Mouse (Mus musculus): ENCODE measurements around the gene Anxa6. TPM values are rescaled to one million over a fixed set of nuclear protein-coding genes. Genes with fewer than 3 reads are reported as not detected.

The Anxa6 gene
- polyA plus RNA-seq, 1 experiment from 2014 or later: 393 TPM

DNA sequence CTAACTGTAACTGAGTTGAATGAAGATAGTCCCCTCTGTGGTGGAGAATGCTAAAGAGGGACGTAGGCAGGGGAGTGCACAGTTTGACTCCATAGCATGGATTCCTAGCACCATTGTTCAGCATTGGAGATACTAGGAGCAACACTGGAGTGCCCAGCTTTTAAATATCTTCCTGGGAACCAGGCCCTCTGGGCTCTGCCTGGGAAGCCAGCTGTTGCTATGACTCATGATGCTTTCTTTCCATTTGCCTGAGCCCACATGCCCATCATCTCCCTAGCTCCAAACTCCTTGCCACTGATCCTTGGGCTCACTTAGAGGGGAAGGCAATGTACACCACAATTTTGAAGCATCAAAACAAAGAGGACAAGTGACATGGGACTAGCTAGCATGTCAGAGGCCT is 16.5 kb downstream of the Anxa6 start:
- H3K9me3 ChIP-seq (ENCODE audit: control insufficient read depth, low read length): no peaks in the 10 kb centered on the region
- DNase-seq (ENCODE audit: low spot score) (peak; percentile 36), ATAC-seq (ENCODE audit: low read depth) (no peak)
- no peak overlapping the region for H3K4me2 ChIP-seq (ENCODE audit: low read depth, low read length)
- H3K4me1 ChIP-seq (ENCODE audit: control insufficient read depth, insufficient read depth, low read length): peaks cover 10% of the 10 kb centered on the region
- H3K36me3 ChIP-seq (ENCODE audit: control insufficient read depth, insufficient read depth, low read length): peaks cover 82% of the 10 kb centered on the region
- peak overlapping the region; percentile 28; the same call in 1 of the 2 replicates for H3K27ac ChIP-seq (replicated peaks; ENCODE audit: low read depth, low read length)
- no peak overlapping the region for H3K4me3 ChIP-seq (ENCODE audit: low read depth, low read length)
- WGBS: 50% methylated on average over 1 of the region's 1 CpGs
- H3K9ac ChIP-seq (ENCODE audit: low read depth, low read length): no peak overlapping the region
- no peaks in the 10 kb centered on the region for H3K27me3 ChIP-seq (replicated peaks; ENCODE audit: control insufficient read depth, insufficient read depth, low read length)

DNA sequence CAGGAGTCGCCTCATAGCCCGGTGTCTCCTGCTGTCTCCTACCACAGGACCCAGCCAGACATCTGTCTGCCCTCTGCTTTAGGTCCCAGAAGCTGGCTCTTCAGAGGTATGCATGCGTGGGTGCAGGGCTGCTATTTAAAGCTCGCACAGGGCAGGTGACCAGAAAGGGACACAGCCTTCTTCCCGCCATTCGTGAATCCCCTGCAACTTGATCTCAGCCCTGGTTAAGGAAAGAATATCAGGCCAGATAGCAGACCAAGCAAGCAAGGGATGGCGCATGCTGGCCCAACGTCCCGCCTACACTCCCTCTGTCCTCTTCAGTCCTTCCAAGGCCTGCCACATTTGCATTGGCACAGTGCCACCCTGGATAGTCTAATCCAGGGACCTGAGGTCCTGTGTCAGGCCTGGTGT is 17.4 kb downstream of the Anxa6 start:
- ATAC-seq (ENCODE audit: low read depth) (peak; percentile 69; the same call in 1 of the 2 replicates), DNase-seq (ENCODE audit: low spot score) (peak; percentile 57)
- Histone ChIP-seq H3K36me3 (ENCODE audit: control insufficient read depth, insufficient read depth, low read length) (peaks cover 89% of the 10 kb centered on the region), H3K4me1 (ENCODE audit: control insufficient read depth, insufficient read depth, low read length) (peaks cover 5% of the 10 kb centered on the region; the same call in 1 of the 2 replicates), H3K9ac (ENCODE audit: low read depth, low read length) (0 out of 2 replicates have a peak overlapping the region, but pooled peaks have one; percentile 19), H3K4me2 (ENCODE audit: low read depth, low read length) (no peak overlapping the region), H3K27me3 (replicated peaks; ENCODE audit: control insufficient read depth, insufficient read depth, low read length) (no peaks in the 10 kb centered on the region), H3K4me3 (ENCODE audit: low read depth, low read length) (no peak overlapping the region), H3K27ac (replicated peaks; ENCODE audit: low read depth, low read length) (peak overlapping the region; percentile 49; the same call in 1 of the 2 replicates), H3K9me3 (ENCODE audit: control insufficient read depth, low read length) (no peaks in the 10 kb centered on the region)
- 57% methylated on average over 9 of the region's 9 CpGs for WGBS

DNA sequence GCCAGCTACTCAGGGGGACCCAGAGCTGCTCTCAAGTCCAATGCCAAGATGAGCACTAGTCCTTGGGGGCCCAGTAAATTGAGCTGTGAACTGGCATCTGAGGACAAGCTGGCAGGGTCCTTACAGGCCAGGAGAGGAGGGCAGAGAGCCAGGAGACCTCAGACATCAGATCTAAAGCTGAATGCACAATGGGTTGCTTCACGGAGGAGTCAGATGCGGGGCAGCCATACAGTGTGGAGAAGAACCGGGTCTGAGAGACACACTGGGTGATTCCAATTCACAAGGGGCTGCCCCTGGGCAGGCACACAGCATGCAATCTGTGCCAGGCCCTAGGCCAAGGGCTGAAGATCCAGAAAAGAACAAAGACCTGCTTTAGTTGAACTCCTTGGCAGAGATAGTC is 18.0 kb downstream of the Anxa6 start:
- H3K27ac ChIP-seq (replicated peaks; ENCODE audit: low read depth, low read length): peak overlapping the region; percentile 49; the same call in 1 of the 2 replicates
- H3K9ac ChIP-seq (ENCODE audit: low read depth, low read length): no peak overlapping the region
- H3K4me2 ChIP-seq (ENCODE audit: low read depth, low read length): no peak overlapping the region
- no peaks in the 10 kb centered on the region for H3K9me3 ChIP-seq (ENCODE audit: control insufficient read depth, low read length)
- H3K27me3 ChIP-seq (replicated peaks; ENCODE audit: control insufficient read depth, insufficient read depth, low read length): no peaks in the 10 kb centered on the region
- DNase-seq (ENCODE audit: low spot score) (peak; percentile 40), ATAC-seq (ENCODE audit: low read depth) (no peak)
- H3K4me1 ChIP-seq (ENCODE audit: control insufficient read depth, insufficient read depth, low read length): peaks cover 5% of the 10 kb centered on the region; the same call in 1 of the 2 replicates
- 69% methylated on average over 3 of the region's 3 CpGs for WGBS
- peaks cover 89% of the 10 kb centered on the region for H3K36me3 ChIP-seq (ENCODE audit: control insufficient read depth, insufficient read depth, low read length)
- no peak overlapping the region for H3K4me3 ChIP-seq (ENCODE audit: low read depth, low read length)

DNA sequence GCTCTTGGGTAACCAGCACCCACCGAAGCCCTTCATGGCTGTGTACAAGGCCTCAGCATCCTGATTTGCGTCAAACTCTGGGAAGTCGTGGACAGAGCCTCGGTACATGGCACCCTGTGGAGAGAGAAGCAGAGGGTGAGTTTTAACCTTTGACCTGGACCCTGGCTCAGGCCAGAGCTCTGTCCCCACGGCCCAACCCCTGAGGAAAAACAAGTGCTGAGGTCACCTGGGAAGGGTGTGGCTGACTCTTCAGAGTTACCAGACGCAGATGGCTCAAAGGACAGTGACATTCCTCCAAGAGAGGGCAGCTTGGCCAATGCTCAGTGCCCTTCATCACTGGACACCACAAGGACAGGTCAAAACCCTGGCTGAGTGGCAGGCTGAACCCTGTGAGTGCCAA is 19.4 kb downstream of the Anxa6 start:
- ATAC-seq (ENCODE audit: low read depth): no peak
- H3K4me2 ChIP-seq (ENCODE audit: low read depth, low read length): no peak overlapping the region

DNA sequence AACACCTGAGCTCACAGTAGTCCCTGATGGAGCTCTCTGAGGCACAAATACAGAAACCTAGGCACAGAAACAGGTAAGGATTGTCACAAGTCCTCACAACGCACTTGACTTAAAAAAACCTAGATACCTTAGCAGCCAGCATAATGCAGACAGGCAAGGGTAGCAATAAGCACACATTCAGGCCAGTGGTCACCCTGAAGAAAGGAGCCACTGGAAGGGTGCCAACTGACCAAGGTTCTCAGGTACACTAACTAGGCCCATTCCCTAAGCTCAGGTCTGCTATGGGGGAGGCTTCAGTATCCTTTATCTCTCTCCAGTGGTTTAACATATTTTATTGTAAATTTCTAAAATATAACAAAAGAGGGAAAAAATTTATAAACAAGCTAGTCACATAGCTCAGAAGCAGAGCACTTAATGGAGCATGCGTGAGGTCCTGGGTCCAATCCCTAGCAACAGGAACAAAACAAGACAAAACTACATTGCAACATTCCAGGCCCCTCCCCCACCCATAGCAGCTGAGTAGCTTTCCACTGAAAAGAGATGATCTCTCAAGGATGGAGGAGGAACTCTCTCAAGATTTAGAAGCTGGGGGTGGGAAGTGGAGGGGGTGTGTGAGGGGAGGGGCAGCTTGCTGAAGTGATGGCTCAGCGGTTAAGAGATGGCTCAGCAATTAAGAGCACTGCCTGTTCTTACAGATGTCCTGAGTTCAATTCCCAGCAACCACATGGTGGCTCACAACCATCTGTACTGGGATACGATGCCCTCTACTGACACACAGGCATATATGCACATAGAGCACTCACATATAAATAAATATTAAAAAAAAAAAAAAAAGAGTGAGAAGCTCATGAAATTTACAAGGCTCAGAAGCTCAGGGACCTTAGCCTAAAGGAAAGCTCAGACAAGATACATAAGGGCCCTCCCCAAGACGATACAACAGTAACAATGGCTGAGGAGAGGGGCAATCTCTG is 20.4 kb downstream of the Anxa6 start:
- 75% methylated on average over 5 of the region's 5 CpGs for WGBS
- H3K9ac ChIP-seq (ENCODE audit: low read depth, low read length): no peak overlapping the region
- no peak for ATAC-seq (ENCODE audit: low read depth)
- H3K4me2 ChIP-seq (ENCODE audit: low read depth, low read length): no peak overlapping the region
- H3K27me3 ChIP-seq (replicated peaks; ENCODE audit: control insufficient read depth, insufficient read depth, low read length): no peaks in the 10 kb centered on the region
- H3K9me3 ChIP-seq (ENCODE audit: control insufficient read depth, low read length): no peaks in the 10 kb centered on the region
- H3K4me3 ChIP-seq (ENCODE audit: low read depth, low read length): no peak overlapping the region
- peaks cover 89% of the 10 kb centered on the region for H3K36me3 ChIP-seq (ENCODE audit: control insufficient read depth, insufficient read depth, low read length)
- peaks cover 2% of the 10 kb centered on the region; the same call in 1 of the 2 replicates for H3K4me1 ChIP-seq (ENCODE audit: control insufficient read depth, insufficient read depth, low read length)
- DNase-seq (ENCODE audit: low spot score): peak; percentile 34
- no peak overlapping the region for H3K27ac ChIP-seq (replicated peaks; ENCODE audit: low read depth, low read length)

More for the DNA sequence above, 19.4 kb downstream of the Anxa6 start:
- H3K36me3 ChIP-seq (ENCODE audit: control insufficient read depth, insufficient read depth, low read length): peaks cover 89% of the 10 kb centered on the region
- no peak overlapping the region for H3K4me3 ChIP-seq (ENCODE audit: low read depth, low read length)
- WGBS: 80% methylated on average over 6 of the region's 6 CpGs
- no peaks in the 10 kb centered on the region for H3K9me3 ChIP-seq (ENCODE audit: control insufficient read depth, low read length)
- peaks cover 2% of the 10 kb centered on the region; the same call in 1 of the 2 replicates for H3K4me1 ChIP-seq (ENCODE audit: control insufficient read depth, insufficient read depth, low read length)
- no peaks in the 10 kb centered on the region for H3K27me3 ChIP-seq (replicated peaks; ENCODE audit: control insufficient read depth, insufficient read depth, low read length)
- no peak overlapping the region for H3K9ac ChIP-seq (ENCODE audit: low read depth, low read length)
- no peak overlapping the region for H3K27ac ChIP-seq (replicated peaks; ENCODE audit: low read depth, low read length)
- DNase-seq (ENCODE audit: low spot score): no peak

DNA sequence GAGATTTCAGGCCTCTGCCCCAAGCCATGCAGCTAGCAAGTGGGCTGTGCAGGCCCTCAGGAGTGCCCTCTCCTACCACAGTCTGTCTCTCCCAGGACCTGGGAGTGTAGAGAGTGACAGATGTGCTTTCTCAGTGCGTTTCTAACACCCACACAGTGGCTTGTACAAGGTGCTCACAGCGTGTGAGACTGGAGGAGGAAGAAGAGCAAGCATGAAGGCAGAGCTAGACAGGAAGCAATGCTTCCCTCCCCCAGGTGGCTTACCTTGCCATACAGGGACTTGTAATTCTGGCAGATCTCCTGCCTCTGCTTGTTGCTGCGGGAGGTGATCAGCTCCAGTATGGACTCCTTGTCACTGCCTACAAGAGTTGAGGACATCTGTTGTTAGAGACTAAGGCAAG is 21.8 kb downstream of the Anxa6 start:
- H3K9ac ChIP-seq (ENCODE audit: low read depth, low read length): no peak overlapping the region
- H3K9me3 ChIP-seq (ENCODE audit: control insufficient read depth, low read length): no peaks in the 10 kb centered on the region
- H3K27me3 ChIP-seq (replicated peaks; ENCODE audit: control insufficient read depth, insufficient read depth, low read length): no peaks in the 10 kb centered on the region
- no peak overlapping the region for H3K27ac ChIP-seq (replicated peaks; ENCODE audit: low read depth, low read length)
- no peak overlapping the region for H3K4me2 ChIP-seq (ENCODE audit: low read depth, low read length)
- H3K4me3 ChIP-seq (ENCODE audit: low read depth, low read length): no peak overlapping the region
- DNase-seq (ENCODE audit: low spot score) (no peak), ATAC-seq (ENCODE audit: low read depth) (no peak)
- WGBS: 89% methylated on average over 3 of the region's 3 CpGs
- H3K36me3 ChIP-seq (ENCODE audit: control insufficient read depth, insufficient read depth, low read length): peaks cover 99% of the 10 kb centered on the region
- H3K4me1 ChIP-seq (ENCODE audit: control insufficient read depth, insufficient read depth, low read length): peaks cover 2% of the 10 kb centered on the region; the same call in 1 of the 2 replicates

DNA sequence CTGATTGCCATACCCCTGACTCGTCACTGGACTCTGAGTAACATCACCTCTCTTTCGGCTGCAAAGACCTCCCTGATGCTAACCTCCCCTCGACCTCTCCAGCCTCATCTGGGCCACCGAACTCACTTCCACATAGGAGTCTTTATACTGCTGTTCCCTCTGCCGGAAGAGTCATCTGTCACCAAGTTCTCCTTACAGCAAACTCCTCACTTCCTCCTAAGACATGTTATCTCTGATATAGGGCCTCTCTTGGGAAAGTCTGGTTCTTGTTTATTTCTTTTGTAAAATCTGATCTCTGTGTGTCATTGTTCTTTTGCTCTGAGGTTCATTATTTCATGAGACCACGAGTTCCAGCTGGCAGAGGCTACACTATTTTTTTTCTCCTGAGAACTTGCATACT is 25.0 kb downstream of the Anxa6 start:
- no peaks in the 10 kb centered on the region for H3K27me3 ChIP-seq (replicated peaks; ENCODE audit: control insufficient read depth, insufficient read depth, low read length)
- WGBS: 72% methylated on average over 6 of the region's 6 CpGs
- no peak for ATAC-seq (ENCODE audit: low read depth)

DNA sequence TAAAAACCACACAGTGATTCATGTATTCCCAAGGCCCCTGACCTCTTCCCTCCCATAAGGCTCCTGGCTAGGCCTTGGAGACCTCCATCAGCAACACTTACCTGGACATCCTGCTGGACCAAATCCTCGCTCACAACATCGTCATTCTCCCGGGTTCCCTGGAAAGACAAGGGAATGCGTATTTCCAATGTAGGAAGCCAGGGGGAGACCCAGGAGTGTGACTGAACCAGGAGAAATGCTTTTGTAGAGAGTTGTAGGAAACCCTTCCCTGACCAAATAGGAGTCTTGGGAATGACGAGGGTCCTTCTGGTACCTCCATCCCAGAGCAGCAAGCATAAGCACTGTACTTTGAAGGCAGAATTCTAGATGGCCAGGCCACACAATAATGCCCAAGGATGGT is 27.6 kb downstream of the Anxa6 start:
- Histone ChIP-seq H3K4me3 (ENCODE audit: low read depth, low read length) (no peak overlapping the region), H3K27ac (replicated peaks; ENCODE audit: low read depth, low read length) (no peak overlapping the region), H3K27me3 (replicated peaks; ENCODE audit: control insufficient read depth, insufficient read depth, low read length) (no peaks in the 10 kb centered on the region), H3K36me3 (ENCODE audit: control insufficient read depth, insufficient read depth, low read length) (peaks cover 96% of the 10 kb centered on the region), H3K9me3 (ENCODE audit: control insufficient read depth, low read length) (peaks cover 10% of the 10 kb centered on the region; the same call in 1 of the 2 replicates), H3K4me2 (ENCODE audit: low read depth, low read length) (no peak overlapping the region), H3K9ac (ENCODE audit: low read depth, low read length) (no peak overlapping the region), H3K4me1 (ENCODE audit: control insufficient read depth, insufficient read depth, low read length) (no peaks in the 10 kb centered on the region)
- DNase-seq (ENCODE audit: low spot score) (no peak), ATAC-seq (ENCODE audit: low read depth) (no peak)
- 89% methylated on average over 5 of the region's 5 CpGs for WGBS

More for the DNA sequence above, 25.0 kb downstream of the Anxa6 start:
- H3K4me1 ChIP-seq (ENCODE audit: control insufficient read depth, insufficient read depth, low read length): no peaks in the 10 kb centered on the region
- no peak for DNase-seq (ENCODE audit: low spot score)
- no peak overlapping the region for H3K9ac ChIP-seq (ENCODE audit: low read depth, low read length)
- H3K4me2 ChIP-seq (ENCODE audit: low read depth, low read length): no peak overlapping the region
- no peak overlapping the region for H3K27ac ChIP-seq (replicated peaks; ENCODE audit: low read depth, low read length)
- H3K36me3 ChIP-seq (ENCODE audit: control insufficient read depth, insufficient read depth, low read length): peaks cover 99% of the 10 kb centered on the region
- H3K9me3 ChIP-seq (ENCODE audit: control insufficient read depth, low read length): no peaks in the 10 kb centered on the region
- H3K4me3 ChIP-seq (ENCODE audit: low read depth, low read length): no peak overlapping the region
